Mouse (Mus musculus) C3H10T1/2 (cell line): Measurements from ENCODE around the gene Parp16. TPM values are rescaled to one million over a fixed set of nuclear protein-coding genes. Genes with fewer than 3 reads are reported as not detected.

ENCODE experiments used
- polyA plus RNA-seq, 2 experiments: library from polyadenylated mRNA; unstranded; fragments of >200 nt; fragmentation: generic; extraction: Trizol; gene quantifications; one replicate each; pipeline ENCODE4 v1.2.1; 2012; ENCODE audit warnings: missing spikeins in 2 of 2

Parp16 gene
- 1 to 10 TPM; 1.2 to 5.0 TPM for polyA plus RNA-seq

DNA sequence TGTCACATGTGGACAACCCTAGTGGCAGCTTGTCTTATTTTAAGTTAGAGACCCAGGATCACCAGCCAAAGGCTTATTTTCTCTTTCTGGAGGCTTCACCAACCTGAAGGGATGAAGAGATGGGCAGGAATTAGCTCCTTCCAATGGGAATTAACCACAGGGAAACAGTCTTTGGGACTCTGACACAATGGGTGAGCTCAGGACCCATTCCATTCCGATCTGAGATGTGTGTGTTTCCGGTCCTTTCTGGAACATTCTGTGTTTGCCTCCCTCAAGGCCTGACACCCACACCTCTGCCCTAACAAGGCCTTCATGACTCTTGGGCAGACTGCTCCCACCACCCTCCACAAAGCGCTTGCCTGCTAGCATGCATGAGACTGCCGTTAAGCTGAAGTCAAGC lies at the start of gene Parp16:
Parp16 (plus strand) TSS at position 301 of the 400 bp plus-strand sequence.

DNA sequence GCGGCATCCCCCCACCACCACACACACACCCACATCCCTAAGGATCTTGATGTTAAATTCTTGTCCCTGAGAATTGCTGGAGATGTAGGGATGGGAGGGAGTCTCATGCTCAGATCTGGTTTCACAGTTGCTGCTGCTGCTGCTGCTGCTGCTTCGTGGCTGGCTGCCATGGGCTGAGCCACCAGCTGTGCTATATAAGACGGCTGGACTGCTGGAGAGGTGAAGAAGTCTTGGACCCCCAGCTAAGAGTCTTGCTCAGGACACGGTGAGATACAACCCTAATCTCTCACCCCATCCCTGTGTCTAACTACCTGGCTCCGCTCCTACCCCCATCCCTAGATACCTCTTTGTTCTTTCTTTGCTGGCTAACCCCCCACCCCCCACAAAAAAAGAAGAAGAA lies 69.8 kb downstream of the Parp16 start, which contains the start of gene Cilp:
Cilp (plus strand) TSS at position 222 of the 400 bp plus-strand sequence.

Other genes with a start within 250 kb of the Parp16 start
- gene Slc24a1, start 243.7 kb upstream of the Parp16 start, polyA plus RNA-seq: under 1 TPM in 1 of 2 experiments, not detected in 1; 0.02 TPM
- gene Ints14, start 234.4 kb upstream of the Parp16 start, polyA plus RNA-seq: 10 to 100 TPM in 1 of 2 experiments, 1 to 10 TPM in 1; 3.6 to 17.3 TPM
- 10 to 100 TPM in 1 of 2 experiments, 1 to 10 TPM in 1; 5.0 to 22.9 TPM for gene Hacd3, start 173.7 kb upstream of the Parp16 start, polyA plus RNA-seq
- 10 to 100 TPM in 1 of 2 experiments, 1 to 10 TPM in 1; 1.2 to 11.5 TPM for gene Dpp8, start 162.9 kb upstream of the Parp16 start, polyA plus RNA-seq
- 1 to 10 TPM in 1 of 2 experiments, under 1 TPM in 1; 0.09 to 2.2 TPM for gene Igdcc4, start 93.9 kb upstream of the Parp16 start, polyA plus RNA-seq
- not detected for gene Igdcc3, start 54.2 kb upstream of the Parp16 start, polyA plus RNA-seq
- under 1 TPM in 1 of 2 experiments, not detected in 1; 0.04 TPM for gene Cilp, start 69.8 kb downstream of the Parp16 start, polyA plus RNA-seq
- gene Clpx, start 98.9 kb downstream of the Parp16 start, polyA plus RNA-seq: 1 to 10 TPM in 1 of 2 experiments, under 1 TPM in 1; 0.75 to 9.3 TPM
- gene Pdcd7, start 150.8 kb downstream of the Parp16 start, polyA plus RNA-seq: 1 to 10 TPM; 4.0 to 8.4 TPM
- under 1 TPM in 1 of 2 experiments, not detected in 1; 0.06 TPM for gene Ubap1l, start 165.7 kb downstream of the Parp16 start, polyA plus RNA-seq
- under 1 TPM in 1 of 2 experiments, not detected in 1; 0.02 TPM for gene Kbtbd13, start 196.3 kb downstream of the Parp16 start, polyA plus RNA-seq
- gene Rasl12, start 203.2 kb downstream of the Parp16 start, polyA plus RNA-seq: under 1 TPM in 1 of 2 experiments, not detected in 1; 0.02 TPM
- gene Slc51b, start 227.6 kb downstream of the Parp16 start, polyA plus RNA-seq: under 1 TPM in 1 of 2 experiments, not detected in 1; 0.07 TPM
- gene Mtfmt, start 240.4 kb downstream of the Parp16 start, polyA plus RNA-seq: 1 to 10 TPM; 1.9 to 8.1 TPM